Mouse (Mus musculus) frontal cortex, postnatal 25 days (tissue): ENCODE data around the gene Calr4.

Experiments
- DNase-seq, 2 experiments: peaks; one replicate each; pipeline ENCODE4 v3.0.0; 2022; ENCODE audit warnings: low spot score in 2 of 2

The Calr4 gene

DNA sequence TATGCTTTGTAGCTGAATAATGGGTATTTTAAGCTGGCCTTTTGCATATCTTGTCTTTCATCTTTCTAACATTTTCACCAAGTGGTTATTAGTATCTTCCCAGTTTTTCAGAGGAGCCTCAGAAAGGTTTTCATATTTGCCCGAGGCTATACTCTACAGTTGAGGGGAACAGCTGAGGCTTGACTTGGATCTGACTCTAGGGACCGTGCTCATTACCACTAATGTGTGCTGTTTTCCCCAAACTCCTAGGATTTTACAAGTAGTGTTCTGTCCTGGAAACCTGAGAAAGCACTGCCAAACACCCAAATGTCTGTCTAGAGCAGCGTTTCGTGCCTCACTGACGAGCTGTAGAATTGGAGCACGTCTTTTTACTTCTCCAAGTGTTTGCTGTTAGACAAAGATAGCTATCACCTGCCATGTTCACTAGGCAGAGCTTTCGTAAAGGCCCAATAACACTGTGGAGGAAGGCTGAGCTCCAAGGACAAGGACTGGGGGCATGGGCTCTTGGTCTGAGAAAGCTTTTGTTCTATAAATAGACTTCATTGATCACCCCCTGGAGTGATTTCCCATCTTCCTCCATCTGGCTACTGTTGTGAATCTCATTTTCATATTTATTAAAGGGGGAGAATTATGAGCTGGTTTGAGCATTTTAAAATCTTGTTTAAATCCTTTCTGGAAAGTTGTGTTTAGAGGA, 2.0 kb downstream of the Calr4 start:
- no peak for DNase-seq

DNA sequence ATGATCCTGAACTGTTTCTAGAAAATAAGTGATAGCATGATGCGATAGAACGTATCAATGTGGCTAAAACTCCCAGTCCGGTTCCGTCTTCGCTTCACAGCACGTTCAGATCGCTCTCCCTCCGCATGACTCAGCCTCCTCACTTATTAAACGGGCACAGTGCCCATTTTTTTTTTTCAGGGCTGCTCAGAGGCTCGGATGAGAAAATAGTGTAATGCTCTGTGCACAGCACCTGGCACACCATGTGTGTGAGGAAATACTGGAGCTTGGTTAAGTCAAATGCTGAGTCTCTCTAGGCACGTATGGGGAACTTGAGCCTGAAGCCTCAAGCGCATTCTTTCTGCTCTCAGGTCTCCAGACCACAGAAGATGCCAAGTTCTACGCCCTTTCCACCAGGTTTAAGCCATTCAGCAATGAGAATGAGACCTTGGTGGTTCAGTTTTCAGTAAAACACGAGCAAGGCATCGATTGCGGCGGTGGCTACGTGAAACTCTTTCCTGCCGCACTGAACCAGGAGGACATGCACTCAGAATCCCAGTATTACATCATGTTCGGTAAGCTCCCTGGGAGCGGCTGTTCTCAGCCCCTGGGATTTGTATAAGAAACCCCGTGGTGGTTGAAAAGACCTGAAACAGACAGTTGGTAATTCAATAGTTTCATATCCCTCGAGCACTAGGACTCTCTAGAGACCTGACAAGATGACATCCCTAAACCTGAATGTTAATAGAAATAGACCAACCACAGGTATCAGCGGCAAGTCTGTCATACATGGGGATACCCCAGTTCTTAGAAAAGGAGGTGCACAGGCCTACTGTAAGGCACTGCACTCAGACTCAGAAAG, 4.4 kb downstream of the Calr4 start:
- no peak for DNase-seq

DNA sequence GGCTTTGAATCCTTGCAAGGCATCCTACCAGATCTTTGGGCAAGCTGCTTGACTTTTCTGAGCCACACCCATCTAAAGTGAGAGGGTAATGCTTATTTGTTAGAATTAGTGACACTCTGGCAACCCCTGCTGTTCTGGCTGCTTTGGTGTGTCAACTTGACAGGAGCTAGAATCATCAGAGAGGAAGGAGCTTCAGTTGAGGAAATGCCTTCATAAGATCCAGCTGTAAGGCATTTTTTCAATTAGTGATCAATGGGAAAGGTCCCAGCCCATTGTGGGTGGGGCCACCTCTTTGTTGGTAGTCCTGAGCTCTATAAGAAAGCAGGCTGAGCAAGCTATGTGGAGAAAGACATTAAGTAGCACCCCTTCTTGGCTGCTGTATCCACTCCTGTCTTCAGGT, 6.9 kb downstream of the Calr4 start:
- no peak for DNase-seq

DNA sequence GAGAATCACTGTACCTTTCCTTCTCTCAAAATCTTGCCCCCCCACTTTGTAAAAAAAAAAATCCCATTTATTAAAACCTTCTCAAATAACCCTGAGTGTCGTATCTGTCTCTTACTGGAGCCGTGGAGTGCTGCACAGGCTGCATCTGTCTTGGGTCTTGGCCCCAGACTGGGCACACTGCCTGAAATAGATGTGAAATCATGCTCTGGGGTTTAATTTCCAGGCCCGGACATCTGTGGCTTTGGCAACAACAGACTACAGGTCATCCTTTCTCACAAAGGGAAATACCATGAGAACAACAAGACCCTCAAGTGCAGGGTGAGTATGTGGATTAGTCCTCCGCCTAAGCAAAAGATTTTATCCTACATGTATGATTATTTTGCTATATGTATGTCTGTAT, 7.6 kb downstream of the Calr4 start:
- DNase-seq = no peak

DNA sequence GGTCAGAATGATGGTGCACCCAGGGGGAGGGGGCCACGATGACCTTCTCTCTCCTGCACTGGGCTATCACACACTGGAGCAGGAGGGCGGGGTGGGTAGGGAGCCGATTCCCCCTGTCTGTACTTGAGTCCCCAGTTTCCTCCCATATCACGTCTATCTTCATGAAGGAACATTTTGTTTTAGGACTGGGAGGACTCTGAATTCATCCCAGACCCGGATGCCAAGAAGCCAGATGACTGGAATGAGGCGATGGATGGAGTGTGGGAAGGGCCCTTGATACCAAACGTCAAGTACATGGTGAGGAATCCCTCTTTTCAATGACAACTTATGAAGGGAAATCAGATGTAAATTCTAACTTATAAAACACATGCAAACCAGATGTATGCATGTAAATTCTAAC, 10.2 kb downstream of the Calr4 start:
- no peak for DNase-seq

DNA sequence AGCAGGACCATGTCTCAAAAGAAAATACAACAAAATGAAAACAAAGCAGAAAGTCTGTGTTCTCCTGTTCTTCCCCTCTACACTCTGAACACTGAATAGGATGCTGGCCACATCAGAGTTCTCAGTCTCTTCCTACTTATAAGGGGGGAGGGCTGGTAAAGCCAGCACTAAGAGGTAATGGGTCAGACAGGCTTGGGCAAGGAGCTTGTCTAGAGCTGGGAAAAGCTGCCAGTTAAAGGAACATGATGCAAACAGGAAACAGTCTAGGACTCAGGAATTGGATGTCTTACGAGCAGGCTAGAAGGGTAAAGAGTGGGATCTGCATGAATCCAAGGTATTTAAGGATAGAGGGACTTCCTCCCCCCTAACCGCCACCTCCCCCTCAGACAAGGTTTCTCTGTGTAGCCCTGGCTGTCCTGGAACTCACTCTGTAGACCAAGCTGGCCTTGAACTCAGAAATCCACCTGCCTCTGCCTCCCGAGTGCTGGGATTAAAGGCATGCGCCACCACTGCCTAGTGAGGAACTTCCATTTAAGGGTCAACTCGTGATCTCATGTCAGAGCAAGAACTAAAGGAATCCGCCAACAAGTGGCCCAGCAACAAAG, 10.8 kb downstream of the Calr4 start:
- no peak for DNase-seq

DNA sequence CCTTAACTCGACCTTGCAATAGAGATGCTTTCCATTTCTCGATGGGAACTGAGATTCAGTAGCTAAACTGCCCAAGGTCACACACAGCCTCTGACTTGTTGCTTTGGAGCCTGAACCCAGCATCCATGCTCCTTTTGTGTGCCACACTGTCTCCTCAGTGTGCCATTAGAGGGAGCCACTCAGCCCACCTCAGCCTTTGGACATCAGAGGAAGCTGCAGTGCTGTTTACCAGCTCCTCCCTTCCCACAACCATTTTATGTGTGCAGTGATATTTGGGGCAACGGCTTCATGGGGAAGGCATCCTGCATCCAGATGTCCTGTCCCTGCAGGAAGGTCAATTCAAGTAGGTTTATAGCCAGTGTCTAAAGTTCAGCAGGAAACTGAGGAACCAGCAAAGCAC, 17.3 kb downstream of the Calr4 start:
- DNase-seq = no peak

DNA sequence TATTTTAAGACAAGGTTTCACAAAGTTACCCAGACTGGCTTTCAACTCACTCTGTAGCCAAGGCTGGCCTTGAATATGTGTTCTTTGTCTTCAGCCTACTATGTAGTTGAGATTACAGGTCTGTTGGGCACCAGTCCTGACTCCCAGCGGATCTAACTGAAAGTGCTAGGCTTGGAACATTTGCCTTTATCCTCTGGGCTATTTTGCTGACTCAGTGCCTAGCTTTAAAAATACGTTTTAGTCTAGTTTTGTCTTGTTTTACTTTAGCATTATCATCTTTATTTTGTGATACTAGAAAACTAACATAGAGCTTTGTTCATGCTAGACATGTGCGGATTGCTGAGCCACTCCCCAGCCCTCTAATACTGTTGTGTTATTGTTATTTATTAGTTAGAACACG, 17.9 kb downstream of the Calr4 start:
- no peak for DNase-seq

DNA sequence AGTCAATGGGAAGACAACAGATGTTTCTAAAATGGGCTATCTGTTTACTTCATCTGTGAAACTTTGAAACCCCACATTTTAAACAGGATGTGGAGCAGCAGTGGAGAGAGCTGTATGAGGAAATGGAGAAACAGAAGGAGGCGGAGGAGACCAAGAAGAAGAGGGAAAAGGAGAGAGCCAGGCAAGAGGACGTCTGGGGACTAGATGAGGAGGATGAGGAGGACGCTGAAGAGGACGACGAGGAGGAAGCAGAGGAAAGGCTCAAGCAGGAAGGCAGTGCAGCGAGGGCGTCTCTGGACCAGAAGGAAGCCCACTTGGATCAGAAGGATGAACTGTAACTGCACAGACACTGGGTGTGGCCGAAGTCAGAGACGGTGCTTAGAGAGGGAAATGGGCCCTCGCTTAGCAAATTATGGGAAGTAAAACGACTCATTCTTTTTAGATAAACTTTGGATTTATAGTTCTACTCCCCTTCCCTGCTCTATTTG, 19.4 kb downstream of the Calr4 start:
- DNase-seq = no peak

DNA sequence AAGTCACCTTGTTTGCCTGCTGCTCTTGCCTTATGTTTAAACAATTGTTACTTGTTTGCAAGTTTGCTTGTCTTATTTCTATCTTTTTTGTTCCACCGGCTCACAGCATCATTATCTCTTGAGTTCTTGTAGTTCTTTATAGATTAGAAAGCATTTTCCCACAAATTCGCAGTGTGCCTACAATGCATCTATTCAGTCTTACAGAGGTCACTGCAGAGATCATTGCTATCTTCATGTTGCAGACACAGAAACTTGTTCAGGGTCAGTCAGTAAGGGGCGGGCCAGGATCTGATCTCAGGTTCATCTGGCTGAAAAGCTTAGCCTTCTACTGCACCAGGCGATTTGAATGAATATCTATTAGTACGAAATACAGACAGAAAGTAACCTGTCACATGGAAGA, 20.2 kb downstream of the Calr4 start:
- DNase-seq = no peak

DNA sequence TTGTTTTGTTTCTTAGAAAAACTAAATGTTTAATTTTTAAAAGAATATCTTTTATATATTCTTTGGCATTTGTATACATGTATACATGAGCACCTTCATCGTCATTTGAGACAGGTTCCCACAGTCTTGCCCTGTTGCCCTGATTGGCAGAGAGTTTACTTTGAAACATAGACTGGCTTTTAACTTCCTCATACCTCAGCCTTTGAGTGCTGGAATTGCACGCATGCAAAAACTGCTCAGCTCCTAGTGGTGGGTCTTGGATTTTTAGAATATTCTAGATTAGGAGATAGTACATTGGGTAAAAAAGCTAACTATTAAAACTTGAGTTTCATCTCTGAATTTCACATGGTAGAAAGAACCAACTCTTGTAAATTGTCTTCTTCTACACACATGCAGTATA, 21.0 kb downstream of the Calr4 start:
- DNase-seq = no peak

DNA sequence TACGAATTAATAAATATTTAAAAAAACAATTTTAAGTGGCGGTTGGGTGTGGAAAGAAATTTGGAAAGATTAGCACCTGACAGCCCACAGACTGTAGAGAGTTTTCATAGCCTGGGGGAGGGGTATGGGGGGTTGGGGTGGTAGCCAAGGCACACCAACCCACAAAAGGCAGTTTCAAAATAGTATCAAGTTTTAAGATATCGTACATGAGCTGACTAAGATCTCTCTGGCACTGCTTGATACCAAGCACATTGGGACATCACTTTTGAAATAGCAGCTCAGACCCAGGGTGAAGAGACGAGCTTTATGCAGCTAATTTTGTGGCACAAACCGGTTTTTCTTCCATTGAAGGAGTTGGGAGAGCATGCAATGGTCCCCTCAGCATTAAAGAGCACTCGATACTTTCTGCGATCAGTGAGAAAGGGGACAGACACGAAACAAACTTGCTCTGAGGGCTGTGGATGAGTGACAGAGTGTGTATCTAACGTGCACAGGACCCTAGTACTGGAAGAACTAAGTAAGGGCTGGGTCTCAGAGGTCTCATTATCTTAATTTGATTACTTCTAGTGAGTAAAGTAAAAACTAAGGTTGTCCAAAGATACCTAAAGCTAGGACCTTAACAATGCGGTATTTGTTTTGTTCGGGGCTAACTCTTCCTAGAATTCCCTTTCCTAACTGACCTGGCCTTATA, 21.6 kb downstream of the Calr4 start:
- DNase-seq = no peak

DNA sequence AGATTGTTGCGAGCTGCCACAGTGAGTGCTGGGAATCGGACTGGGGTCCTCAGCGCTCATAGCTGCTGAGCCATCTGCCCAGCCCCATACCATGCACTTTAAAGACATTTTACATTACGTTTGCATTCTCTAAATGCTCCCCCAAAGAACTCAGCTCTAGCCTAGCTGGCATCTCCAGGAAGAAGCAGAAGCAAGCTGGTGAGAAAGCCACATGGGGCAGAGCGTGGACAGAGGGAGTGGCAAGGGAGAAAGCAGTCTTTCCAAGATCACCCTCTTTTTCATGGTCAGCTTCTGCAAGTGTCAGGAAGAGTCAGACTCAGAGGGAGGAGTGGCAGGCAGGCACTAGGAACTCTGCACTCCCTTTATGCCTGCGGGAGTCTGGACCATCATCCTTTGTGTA, 22.5 kb downstream of the Calr4 start:
- DNase-seq = no peak

DNA sequence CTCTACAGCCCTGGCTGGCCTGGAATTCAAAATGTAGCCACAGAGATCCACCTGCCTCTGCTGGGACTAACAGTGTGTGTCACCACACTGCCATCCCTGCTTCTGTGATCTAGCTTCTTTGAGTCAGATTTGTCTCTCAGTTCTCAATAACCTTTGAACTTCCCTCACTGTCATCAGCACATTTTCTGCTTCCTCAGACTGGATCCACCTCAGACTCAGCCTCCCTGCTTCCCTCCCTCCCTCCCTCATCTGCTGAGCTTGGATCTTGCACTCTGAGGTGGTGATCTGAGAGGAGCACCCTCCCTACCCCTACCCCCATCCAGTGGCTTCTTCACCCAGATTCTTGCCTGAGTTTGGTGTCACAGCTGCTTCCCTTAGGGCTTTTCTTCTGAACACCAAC, 23.4 kb downstream of the Calr4 start:
- DNase-seq = no peak

DNA sequence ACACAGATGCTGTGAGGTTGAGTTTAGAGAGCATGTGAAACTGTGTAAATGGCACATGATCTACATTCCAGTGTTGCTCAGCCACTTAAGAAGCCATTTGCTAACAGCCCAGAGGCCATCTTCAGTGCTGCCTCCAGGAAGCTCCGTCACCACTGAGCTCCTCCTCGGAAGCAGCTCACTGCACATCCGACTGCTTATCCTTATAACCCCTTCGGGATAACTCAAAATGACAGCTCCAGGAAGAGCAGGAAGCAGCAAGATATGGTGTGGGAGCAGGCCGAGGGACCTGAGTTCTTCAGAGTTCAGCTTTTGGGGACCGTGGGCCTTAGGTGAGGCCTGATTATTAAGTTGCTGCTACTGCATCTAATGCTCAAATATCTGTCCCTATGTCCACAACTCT, 27.8 kb downstream of the Calr4 start:
- no peak for DNase-seq

DNA sequence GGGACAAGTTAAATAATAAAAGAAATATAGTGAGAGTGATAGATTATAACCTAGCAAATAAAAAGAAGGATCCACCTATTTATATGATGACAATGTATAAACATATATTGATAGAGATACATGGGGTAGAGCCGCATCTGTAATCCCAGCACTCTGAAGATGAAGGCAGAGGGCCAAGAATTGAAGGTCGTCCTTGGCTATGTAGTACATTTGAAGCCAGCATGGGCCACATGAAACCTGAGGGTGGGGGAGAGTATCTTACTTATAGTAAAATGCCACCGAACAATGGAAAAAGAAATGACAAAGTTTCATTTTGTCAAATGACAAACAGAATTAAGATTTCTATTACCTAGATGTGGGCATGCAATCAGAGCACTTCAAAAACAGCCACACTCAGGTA, 31.8 kb downstream of the Calr4 start:
- no peak for DNase-seq

DNA sequence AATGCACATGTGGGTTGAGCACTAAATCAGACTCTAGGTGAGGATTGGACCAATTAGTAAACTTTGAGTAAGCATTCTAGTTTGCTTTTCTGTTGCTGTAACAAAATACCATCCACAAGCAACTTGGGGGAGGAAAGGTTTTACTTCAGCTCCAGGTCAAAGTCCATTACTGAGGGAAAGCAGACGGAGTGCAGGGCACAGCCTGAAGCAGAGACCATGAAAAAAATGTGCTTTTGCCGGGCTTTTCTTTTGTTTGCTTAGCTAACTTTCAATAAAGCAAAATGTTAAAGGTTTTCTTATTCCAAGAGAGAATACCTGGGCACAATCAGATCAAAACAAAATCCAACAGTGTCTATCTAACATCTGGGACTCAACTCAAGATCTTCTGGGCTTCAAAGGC, 32.5 kb downstream of the Calr4 start:
- DNase-seq = no peak

DNA sequence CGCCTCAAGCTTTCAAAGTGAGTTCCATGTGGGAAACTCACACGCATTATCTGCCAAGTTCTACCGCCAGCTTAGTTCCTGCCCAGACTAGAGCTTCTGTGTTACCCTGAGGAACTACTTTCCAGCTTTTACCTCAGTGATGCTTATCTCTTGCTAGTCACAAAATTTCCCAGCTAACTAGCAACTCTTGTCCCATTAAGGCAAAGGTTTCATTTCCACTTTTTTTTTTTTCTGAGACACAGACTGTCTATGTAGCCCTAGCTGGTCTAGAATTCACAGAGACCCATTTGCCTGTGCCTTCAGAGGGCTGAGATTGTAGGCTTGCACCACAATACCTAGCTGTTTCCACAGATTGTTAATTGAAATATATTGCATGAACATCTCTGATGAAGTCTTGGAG, 33.2 kb downstream of the Calr4 start:
- no peak for DNase-seq

DNA sequence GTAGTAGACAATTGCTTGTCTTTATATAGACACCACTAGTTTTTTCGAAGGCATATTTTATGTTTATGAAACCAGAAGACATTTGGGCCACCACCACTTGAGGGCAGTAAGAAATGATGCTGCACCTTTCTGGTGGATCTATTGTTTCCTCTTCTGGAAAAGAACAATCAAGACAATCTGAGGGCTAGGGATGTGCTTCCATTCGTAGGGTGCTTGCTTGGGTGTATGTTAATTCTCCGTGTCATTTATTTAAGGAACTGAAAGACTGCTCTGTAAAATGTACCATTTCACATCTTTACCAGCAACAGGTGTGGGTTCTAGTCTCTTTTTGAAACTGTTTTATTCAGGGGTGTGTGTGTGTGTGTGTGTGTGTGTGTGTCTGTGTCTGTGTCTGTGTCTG, 34.6 kb downstream of the Calr4 start:
- no peak for DNase-seq

DNA sequence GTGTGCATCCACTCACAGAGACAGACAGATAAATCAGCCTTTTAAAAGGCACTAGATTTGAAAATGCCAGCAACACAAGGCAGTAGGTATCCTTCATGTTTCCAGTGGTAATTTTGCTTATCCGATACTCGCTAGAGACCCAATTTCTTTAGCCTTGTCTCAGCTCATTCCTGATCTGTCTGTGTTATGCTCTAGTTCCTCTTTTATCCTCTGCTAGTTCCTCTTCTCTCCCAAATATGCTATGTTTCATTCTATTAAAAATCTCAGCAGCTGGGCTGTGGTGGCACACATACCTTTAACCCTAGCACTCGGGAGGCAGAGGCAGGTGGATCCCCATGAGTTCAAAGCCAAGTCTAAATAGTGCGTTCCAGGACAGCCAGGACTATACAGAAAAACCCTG, 37.5 kb downstream of the Calr4 start:
- DNase-seq = no peak

DNA sequence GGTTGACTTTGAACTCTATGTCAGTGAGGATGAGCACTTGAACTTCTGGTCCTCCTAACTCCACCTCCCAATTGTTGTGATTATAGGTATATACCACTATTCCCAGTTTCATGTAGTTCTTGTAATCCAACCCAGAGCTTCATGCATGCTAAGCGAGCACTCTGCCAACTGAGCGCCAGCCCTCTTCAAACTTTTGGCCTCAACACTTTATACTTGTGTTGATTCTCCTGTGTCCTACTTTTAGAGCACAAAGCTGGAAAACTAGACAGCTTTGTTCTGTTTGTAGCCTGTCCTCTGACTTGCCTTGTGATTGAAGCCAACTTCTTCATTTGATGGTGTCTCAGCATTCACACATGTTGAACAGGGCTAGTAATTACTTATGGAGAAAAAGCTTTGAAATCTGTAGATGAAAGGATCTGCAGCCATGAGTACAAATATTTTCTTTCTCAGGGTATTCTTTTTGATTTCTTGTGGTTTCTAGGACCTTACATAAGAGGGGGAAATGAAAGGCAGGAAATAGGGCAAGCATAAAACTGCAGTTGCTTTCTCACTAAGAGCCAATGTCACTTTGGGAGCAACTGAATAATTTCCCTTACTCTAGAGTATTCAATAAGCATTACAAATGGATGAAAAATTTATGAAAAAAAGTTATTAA, 39.4 kb downstream of the Calr4 start:
- no peak for DNase-seq
